Mouse (Mus musculus): ENCODE results near the gene Olfr622. TPM values are rescaled to one million over a fixed set of nuclear protein-coding genes. Genes with fewer than 3 reads are reported as not detected.

Olfr622 gene
- polyA plus RNA-seq (2016; fragmentation: Nextera tagmentation; extraction: Ambion mirVana) = not detected in 2 replicates

GRCm38 (mm10) chr7:103642602-103643001, at the start of gene Olfr622:
Gene Olfr622 (minus strand): TSS chr7:103642702.
- Histone ChIP-seq H3K4me2 (replicated peaks) (no peak within 1 kb of the TSS), H3K9me3 (replicated peaks) (no peaks in the 10 kb centered on the region), H3K4me1 (no peaks in the 10 kb centered on the region), H3K4me3 (no peak within 1 kb of the TSS), H3K9ac (no peak within 1 kb of the TSS), H3K36me3 (no peaks in the 10 kb centered on the region), H3K27ac (no peak within 1 kb of the TSS), H3K27me3 (no peaks in the 10 kb centered on the region)
- no peak for ATAC-seq (ENCODE audit: low FRiP score)
- 79% methylated on average over 1 of the region's 1 CpGs for WGBS

GRCm38 (mm10) chr7:103682420-103682819, 39.9 kb upstream of the Olfr622 start, which contains the start of gene Olfr625-ps1:
Gene Olfr625-ps1 (plus strand): TSS chr7:103682720.
- H3K27me3 ChIP-seq = no peaks in the 10 kb centered on the region
- ATAC-seq (ENCODE audit: low FRiP score) = no peak

DNA sequence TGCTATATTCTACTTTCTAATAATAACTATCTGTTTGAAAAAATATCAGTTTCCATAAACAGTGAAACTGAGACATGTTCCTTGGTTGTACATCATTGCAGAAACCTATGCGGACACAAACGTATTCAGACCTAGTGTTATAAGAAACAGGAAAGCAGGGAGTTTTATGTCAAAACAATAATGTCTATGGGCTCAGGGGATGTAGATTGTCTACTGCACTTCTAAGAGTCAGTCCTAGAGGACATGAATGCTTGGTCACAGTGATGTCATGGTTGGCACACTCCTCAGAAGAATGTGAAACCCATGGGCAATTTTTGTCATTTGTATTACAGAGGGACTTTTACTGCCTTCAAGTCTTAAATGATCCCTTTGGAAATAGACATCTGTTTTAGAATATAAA, 28.6 kb upstream of the Olfr622 start, which contains the start of gene Olfr624:
TSS of gene Olfr624 (minus strand) at position 101 of the 400 bp plus-strand sequence.
- no peaks in the 10 kb centered on the region for H3K9me3 ChIP-seq (replicated peaks)
- no peak within 1 kb of the TSS for H3K9ac ChIP-seq
- H3K36me3 ChIP-seq = no peaks in the 10 kb centered on the region
- H3K27me3 ChIP-seq = no peaks in the 10 kb centered on the region
- no peak for ATAC-seq (ENCODE audit: low FRiP score)
- H3K27ac ChIP-seq = no peak within 1 kb of the TSS
- no peak within 1 kb of the TSS for H3K4me2 ChIP-seq (replicated peaks)
- H3K4me3 ChIP-seq = no peak within 1 kb of the TSS
- WGBS = 96% methylated on average over 2 of the region's 2 CpGs
- no peaks in the 10 kb centered on the region for H3K4me1 ChIP-seq

More at GRCm38 (mm10) chr7:103682420-103682819, 39.9 kb upstream of the Olfr622 start, which contains the start of gene Olfr625-ps1:
- Histone ChIP-seq H3K9me3 (replicated peaks) (no peaks in the 10 kb centered on the region), H3K36me3 (no peaks in the 10 kb centered on the region), H3K4me3 (no peak within 1 kb of the TSS), H3K9ac (no peak within 1 kb of the TSS), H3K27ac (no peak within 1 kb of the TSS), H3K4me2 (replicated peaks) (no peak within 1 kb of the TSS), H3K4me1 (no peaks in the 10 kb centered on the region)

GRCm38 (mm10) chr7:103663598-103663997, 21.1 kb upstream of the Olfr622 start, which contains the start of gene Olfr623:
Gene Olfr623 (minus strand): TSS chr7:103663698.
- Histone ChIP-seq H3K9ac (no peak within 1 kb of the TSS), H3K4me2 (replicated peaks) (no peak within 1 kb of the TSS), H3K4me1 (no peaks in the 10 kb centered on the region), H3K4me3 (no peak within 1 kb of the TSS), H3K36me3 (no peaks in the 10 kb centered on the region), H3K9me3 (replicated peaks) (no peaks in the 10 kb centered on the region), H3K27me3 (no peaks in the 10 kb centered on the region), H3K27ac (no peak within 1 kb of the TSS)
- no peak for ATAC-seq (ENCODE audit: low FRiP score)

DNA sequence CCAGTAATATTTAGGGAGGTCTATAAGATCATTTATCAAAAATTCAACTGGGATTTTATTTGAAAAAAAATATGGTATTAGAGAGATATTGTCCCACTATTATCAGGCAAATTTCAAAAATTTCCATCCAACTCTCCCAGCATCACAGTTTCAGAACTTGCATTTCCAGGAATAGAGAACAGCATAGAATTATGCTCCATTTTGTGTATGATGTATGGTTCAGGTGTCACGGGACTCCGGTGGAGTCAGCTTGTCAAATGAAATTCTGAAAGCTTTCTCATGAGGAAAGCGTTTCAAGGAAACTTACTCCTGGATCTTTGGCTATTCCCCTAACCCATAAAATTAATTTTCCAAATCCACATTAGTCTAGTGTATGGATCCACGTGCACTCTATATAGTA, 1.6 kb upstream of the Olfr622 start:
- no peaks in the 10 kb centered on the region for H3K36me3 ChIP-seq
- no peak overlapping the region for H3K4me2 ChIP-seq (replicated peaks)
- no peaks in the 10 kb centered on the region for H3K9me3 ChIP-seq (replicated peaks)
- no peaks in the 10 kb centered on the region for H3K27me3 ChIP-seq
- no peak overlapping the region for H3K4me3 ChIP-seq
- H3K9ac ChIP-seq = no peak overlapping the region
- no peak for ATAC-seq (ENCODE audit: low FRiP score)
- WGBS = 93% methylated on average over 4 of the region's 4 CpGs
- no peaks in the 10 kb centered on the region for H3K4me1 ChIP-seq
- H3K27ac ChIP-seq = no peak overlapping the region

DNA sequence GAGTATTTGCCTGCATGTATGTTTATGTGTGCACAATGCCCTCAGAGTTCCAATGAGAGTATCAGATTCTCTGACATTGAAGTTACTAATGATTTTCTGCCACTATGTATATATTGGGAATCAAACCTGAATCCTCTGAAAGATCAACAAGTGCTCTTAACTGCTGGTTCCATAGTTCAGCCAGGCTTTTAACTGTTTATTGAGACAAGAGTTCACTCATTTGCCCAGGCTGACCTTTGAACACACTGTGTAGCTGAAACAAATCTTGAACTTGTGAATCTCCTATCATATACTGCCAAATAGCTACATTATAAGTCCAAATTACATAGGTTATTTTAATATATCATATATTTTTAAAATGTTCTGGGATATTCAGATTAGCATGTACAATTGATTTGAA, 5.7 kb downstream of the Olfr622 start:
- Histone ChIP-seq H3K27ac (no peak overlapping the region), H3K4me2 (replicated peaks) (no peak overlapping the region), H3K4me1 (no peaks in the 10 kb centered on the region), H3K27me3 (no peaks in the 10 kb centered on the region), H3K36me3 (no peaks in the 10 kb centered on the region), H3K4me3 (no peak overlapping the region), H3K9ac (no peak overlapping the region), H3K9me3 (replicated peaks) (no peaks in the 10 kb centered on the region)
- ATAC-seq (ENCODE audit: low FRiP score) = no peak

DNA sequence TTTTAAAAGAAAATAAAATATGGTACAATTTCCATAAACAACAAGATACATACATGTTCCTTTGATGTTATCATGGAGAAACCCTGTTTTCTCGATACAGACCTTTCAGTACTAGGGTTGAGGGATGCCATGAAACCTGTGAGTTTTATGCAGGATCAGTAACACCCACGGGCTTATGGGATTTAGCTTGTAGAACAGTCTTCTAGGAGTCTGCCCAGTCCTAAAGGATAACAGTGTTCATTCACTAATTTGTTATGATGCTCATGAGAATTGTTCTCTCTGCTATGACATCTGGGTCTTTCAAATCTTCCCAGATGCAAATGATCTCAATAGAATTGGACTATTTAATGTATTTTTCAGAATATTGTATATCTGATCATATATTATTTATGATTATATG, 30.1 kb downstream of the Olfr622 start, which contains the start of gene Olfr620:
TSS of gene Olfr620 (minus strand) at position 101 of the 400 bp plus-strand sequence.
- Histone ChIP-seq H3K4me3 (no peak within 1 kb of the TSS), H3K9me3 (replicated peaks) (no peaks in the 10 kb centered on the region), H3K36me3 (no peaks in the 10 kb centered on the region), H3K9ac (no peak within 1 kb of the TSS), H3K27ac (no peak within 1 kb of the TSS), H3K4me1 (no peaks in the 10 kb centered on the region), H3K27me3 (no peaks in the 10 kb centered on the region), H3K4me2 (replicated peaks) (no peak within 1 kb of the TSS)
- WGBS = 83% methylated on average over 2 of the region's 2 CpGs
- ATAC-seq (ENCODE audit: low FRiP score) = no peak

DNA sequence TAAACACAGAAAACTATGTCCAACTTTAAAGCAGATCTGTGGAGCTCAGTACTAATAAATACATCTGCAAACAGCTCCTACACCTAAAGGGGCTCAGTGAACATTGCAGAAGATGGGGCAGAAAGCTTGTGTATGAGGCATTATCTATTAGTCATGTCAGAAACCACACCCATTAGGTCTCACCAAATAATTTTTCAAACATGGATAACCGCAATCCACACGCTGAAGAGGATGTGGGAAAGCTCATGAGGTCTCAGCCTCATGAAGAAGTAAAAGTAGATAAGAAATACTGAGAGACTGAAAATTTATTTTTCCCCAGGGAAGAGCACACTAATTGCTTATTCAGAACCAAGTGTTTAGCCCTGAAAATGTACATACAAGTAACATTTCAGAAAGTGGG, 35.1 kb downstream of the Olfr622 start:
- ATAC-seq (ENCODE audit: low FRiP score) = no peak
- Histone ChIP-seq H3K9me3 (replicated peaks) (no peaks in the 10 kb centered on the region), H3K4me1 (no peaks in the 10 kb centered on the region), H3K9ac (no peak overlapping the region), H3K27ac (no peak overlapping the region), H3K4me3 (no peak overlapping the region), H3K27me3 (no peaks in the 10 kb centered on the region), H3K36me3 (no peaks in the 10 kb centered on the region), H3K4me2 (replicated peaks) (no peak overlapping the region)
- 83% methylated on average over 2 of the region's 2 CpGs for WGBS

DNA sequence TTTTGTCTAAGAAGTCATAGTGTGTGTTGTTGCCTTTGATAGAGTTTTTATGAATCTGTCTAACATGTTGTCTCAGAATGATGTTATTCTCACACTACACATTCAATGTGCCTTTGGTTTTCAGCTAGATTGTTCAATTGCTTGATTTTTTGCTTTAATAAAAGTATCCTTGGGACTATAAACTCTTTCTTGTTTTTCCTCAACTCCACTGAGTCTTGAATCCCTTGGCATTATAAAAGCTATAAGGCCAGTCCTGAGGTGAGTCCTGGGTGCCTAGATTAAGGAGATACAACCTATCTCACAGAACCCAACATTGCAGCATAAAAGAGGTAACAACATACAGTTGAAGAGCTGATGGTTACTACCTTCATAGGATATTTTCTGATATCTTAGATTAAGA, 42.2 kb downstream of the Olfr622 start, which contains the start of gene Olfr619:
TSS of gene Olfr619 (plus strand) at position 301 of the 400 bp plus-strand sequence.
- Histone ChIP-seq H3K4me2 (replicated peaks) (no peak within 1 kb of the TSS), H3K27ac (no peak within 1 kb of the TSS), H3K4me3 (no peak within 1 kb of the TSS), H3K9ac (no peak within 1 kb of the TSS), H3K27me3 (no peaks in the 10 kb centered on the region), H3K4me1 (no peaks in the 10 kb centered on the region), H3K36me3 (no peaks in the 10 kb centered on the region), H3K9me3 (replicated peaks) (no peaks in the 10 kb centered on the region)
- ATAC-seq (ENCODE audit: low FRiP score) = no peak

DNA sequence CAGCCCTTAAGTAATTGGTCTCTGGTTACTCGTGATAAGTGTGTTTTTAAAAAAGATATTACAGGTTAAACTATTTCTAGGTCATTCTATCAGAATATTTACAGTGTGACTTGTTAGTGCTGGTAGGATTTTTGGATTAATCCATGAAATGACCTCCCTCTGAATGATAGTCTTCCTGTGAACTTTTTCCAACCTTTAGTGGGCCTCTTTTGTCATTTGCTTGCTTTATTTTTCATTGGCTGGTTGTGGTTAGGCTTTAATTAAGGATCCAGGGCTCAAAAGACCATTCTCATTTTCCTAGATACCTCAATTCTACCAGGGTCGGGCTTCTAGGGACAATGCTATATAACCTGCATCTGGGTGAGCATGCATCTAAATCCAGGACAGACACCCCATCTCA, 52.7 kb downstream of the Olfr622 start, which contains the start of gene Olfr618:
TSS of gene Olfr618 (plus strand) at position 301 of the 400 bp plus-strand sequence.
- Histone ChIP-seq H3K4me3 (no peak within 1 kb of the TSS), H3K9ac (no peak within 1 kb of the TSS), H3K4me2 (replicated peaks) (no peak within 1 kb of the TSS), H3K4me1 (no peaks in the 10 kb centered on the region), H3K27ac (no peak within 1 kb of the TSS), H3K9me3 (replicated peaks) (no peaks in the 10 kb centered on the region), H3K27me3 (no peaks in the 10 kb centered on the region), H3K36me3 (no peaks in the 10 kb centered on the region)
- 73% methylated on average over 2 of the region's 2 CpGs for WGBS
- no peak for ATAC-seq (ENCODE audit: low FRiP score)

Other genes starting within 250 kb of the Olfr622 start
- not detected in 2 replicates for gene Usp17lc, start 227.6 kb downstream of the Olfr622 start, polyA plus RNA-seq (2016; fragmentation: Nextera tagmentation; extraction: Ambion mirVana)
- not detected in 2 replicates for gene Olfr605, start 197.3 kb downstream of the Olfr622 start, polyA plus RNA-seq (2016; fragmentation: Nextera tagmentation; extraction: Ambion mirVana)
- not detected in 2 replicates for gene Olfr606, start 193.7 kb downstream of the Olfr622 start, polyA plus RNA-seq (2016; fragmentation: Nextera tagmentation; extraction: Ambion mirVana)
- gene Olfr607, start 178.6 kb downstream of the Olfr622 start, polyA plus RNA-seq (2016; fragmentation: Nextera tagmentation; extraction: Ambion mirVana) = not detected in 2 replicates
- not detected in 2 replicates for gene Olfr608, start 172.8 kb downstream of the Olfr622 start, polyA plus RNA-seq (2016; fragmentation: Nextera tagmentation; extraction: Ambion mirVana)
- gene Olfr609, start 144.6 kb downstream of the Olfr622 start, polyA plus RNA-seq (2016; fragmentation: Nextera tagmentation; extraction: Ambion mirVana) = not detected in 2 replicates
- gene Olfr610, start 130.6 kb downstream of the Olfr622 start, polyA plus RNA-seq (2016; fragmentation: Nextera tagmentation; extraction: Ambion mirVana) = not detected in 2 replicates
- not detected in 2 replicates for gene Olfr611, start 121.9 kb downstream of the Olfr622 start, polyA plus RNA-seq (2016; fragmentation: Nextera tagmentation; extraction: Ambion mirVana)
- gene Olfr612, start 100.0 kb downstream of the Olfr622 start, polyA plus RNA-seq (2016; fragmentation: Nextera tagmentation; extraction: Ambion mirVana) = not detected in 2 replicates
- gene Olfr613, start 94.6 kb downstream of the Olfr622 start, polyA plus RNA-seq (2016; fragmentation: Nextera tagmentation; extraction: Ambion mirVana) = not detected in 2 replicates
- not detected in 2 replicates for gene Olfr615, start 86.6 kb downstream of the Olfr622 start, polyA plus RNA-seq (2016; fragmentation: Nextera tagmentation; extraction: Ambion mirVana)
- gene Olfr616, start 73.6 kb downstream of the Olfr622 start, polyA plus RNA-seq (2016; fragmentation: Nextera tagmentation; extraction: Ambion mirVana) = not detected in 2 replicates
- not detected in 2 replicates for gene Olfr617, start 69.6 kb downstream of the Olfr622 start, polyA plus RNA-seq (2016; fragmentation: Nextera tagmentation; extraction: Ambion mirVana)
- gene Olfr618, start 52.6 kb downstream of the Olfr622 start, polyA plus RNA-seq (2016; fragmentation: Nextera tagmentation; extraction: Ambion mirVana) = not detected in 2 replicates
- not detected in 2 replicates for gene Olfr619, start 42.1 kb downstream of the Olfr622 start, polyA plus RNA-seq (2016; fragmentation: Nextera tagmentation; extraction: Ambion mirVana)
- gene Olfr620, start 30.2 kb downstream of the Olfr622 start, polyA plus RNA-seq (2016; fragmentation: Nextera tagmentation; extraction: Ambion mirVana) = not detected in 2 replicates
- gene Olfr623, start 21.0 kb upstream of the Olfr622 start, polyA plus RNA-seq (2016; fragmentation: Nextera tagmentation; extraction: Ambion mirVana) = not detected in 2 replicates
- 0.04 and 0.07 TPM in 2 replicates for gene Olfr624, start 28.5 kb upstream of the Olfr622 start, polyA plus RNA-seq (2016; fragmentation: Nextera tagmentation; extraction: Ambion mirVana)
- not detected in 2 replicates for gene Olfr625-ps1, start 40.0 kb upstream of the Olfr622 start, polyA plus RNA-seq (2016; fragmentation: Nextera tagmentation; extraction: Ambion mirVana)
- not detected in 2 replicates for gene Olfr243, start 72.0 kb upstream of the Olfr622 start, polyA plus RNA-seq (2016; fragmentation: Nextera tagmentation; extraction: Ambion mirVana)
- not detected in 2 replicates for gene Olfr628, start 87.7 kb upstream of the Olfr622 start, polyA plus RNA-seq (2016; fragmentation: Nextera tagmentation; extraction: Ambion mirVana)
- gene Olfr629, start 102.2 kb upstream of the Olfr622 start, polyA plus RNA-seq (2016; fragmentation: Nextera tagmentation; extraction: Ambion mirVana) = not detected in 2 replicates
- gene Olfr630, start 114.6 kb upstream of the Olfr622 start, polyA plus RNA-seq (2016; fragmentation: Nextera tagmentation; extraction: Ambion mirVana) = not detected in 2 replicates
- gene Olfr69, start 128.9 kb upstream of the Olfr622 start, polyA plus RNA-seq (2016; fragmentation: Nextera tagmentation; extraction: Ambion mirVana) = not detected in 2 replicates
- gene Olfr68, start 137.0 kb upstream of the Olfr622 start, polyA plus RNA-seq (2016; fragmentation: Nextera tagmentation; extraction: Ambion mirVana) = not detected in 2 replicates
- gene Olfr67, start 149.1 kb upstream of the Olfr622 start, polyA plus RNA-seq (2016; fragmentation: Nextera tagmentation; extraction: Ambion mirVana) = not detected in 2 replicates
- gene Hbb-bt, start 171.3 kb upstream of the Olfr622 start, polyA plus RNA-seq (2016; fragmentation: Nextera tagmentation; extraction: Ambion mirVana) = 799 and 940 TPM in 2 replicates
- 613 and 772 TPM in 2 replicates for gene Hbb-bs, start 185.4 kb upstream of the Olfr622 start, polyA plus RNA-seq (2016; fragmentation: Nextera tagmentation; extraction: Ambion mirVana)
- not detected in 2 replicates for gene Hbb-bh2, start 197.8 kb upstream of the Olfr622 start, polyA plus RNA-seq (2016; fragmentation: Nextera tagmentation; extraction: Ambion mirVana)
- gene Hbb-bh1, start 200.5 kb upstream of the Olfr622 start, polyA plus RNA-seq (2016; fragmentation: Nextera tagmentation; extraction: Ambion mirVana) = 614 and 792 TPM in 2 replicates
- gene Hbb-y, start 210.5 kb upstream of the Olfr622 start, polyA plus RNA-seq (2016; fragmentation: Nextera tagmentation; extraction: Ambion mirVana) = 8,282 and 10,510 TPM in 2 replicates
- gene Olfr66, start 243.6 kb upstream of the Olfr622 start, polyA plus RNA-seq (2016; fragmentation: Nextera tagmentation; extraction: Ambion mirVana) = not detected in 2 replicates